Mouse (Mus musculus) lung, postnatal 36 days (tissue): ENCODE measurements around the gene Anxa7.

Experiments
- DNase-seq: peaks from one replicate; pipeline ENCODE4 v3.0.0; 2022; ENCODE audit warnings: mixed read lengths

Gene Anxa7

DNA sequence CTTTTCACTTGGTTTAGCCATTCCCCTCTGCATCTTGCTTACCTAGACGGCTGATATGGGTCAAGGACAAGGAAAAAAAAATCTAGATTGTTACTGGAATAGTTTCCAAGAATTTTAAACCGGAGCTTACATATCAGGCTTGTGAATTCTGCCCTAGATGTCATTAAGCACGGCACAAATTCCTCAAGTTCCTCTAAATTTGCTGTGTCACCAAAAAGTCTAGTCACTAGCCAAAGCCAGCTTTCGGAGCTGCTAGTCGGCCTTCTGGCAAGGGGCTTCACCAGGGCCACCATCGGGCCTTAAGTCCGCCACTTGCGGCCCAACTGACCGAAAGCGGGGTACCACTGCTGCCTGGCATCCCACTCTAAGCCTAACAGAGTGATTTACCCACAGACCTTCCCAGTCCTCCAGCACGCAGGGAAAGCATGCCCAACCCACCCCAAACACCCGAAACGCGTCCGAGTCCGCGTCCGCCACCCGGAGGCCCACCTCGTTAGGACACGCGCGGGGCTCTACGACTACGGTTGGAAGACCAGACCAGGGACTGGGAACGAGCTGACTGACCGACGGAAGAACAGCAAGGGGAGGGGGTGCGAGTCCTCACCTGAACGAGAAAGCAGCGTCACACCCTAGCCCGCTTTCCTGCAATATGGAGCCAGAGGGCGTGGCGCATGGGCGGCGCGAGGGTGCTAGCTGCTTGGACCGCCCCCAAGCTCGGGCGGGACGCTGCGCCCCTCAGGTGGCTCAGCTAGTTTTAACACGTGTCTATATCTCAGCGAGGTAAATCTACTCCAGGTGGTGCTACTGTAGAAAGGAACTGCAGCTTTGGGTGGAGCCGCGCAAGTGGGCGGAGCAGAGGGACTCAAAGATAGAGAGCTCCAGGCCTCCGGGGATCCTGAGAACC lies at the start of gene Anxa7:
Anxa7 (minus strand) TSS at position 843 of the 904 bp plus-strand sequence.
- DNase-seq, result peak; percentile 93

DNA sequence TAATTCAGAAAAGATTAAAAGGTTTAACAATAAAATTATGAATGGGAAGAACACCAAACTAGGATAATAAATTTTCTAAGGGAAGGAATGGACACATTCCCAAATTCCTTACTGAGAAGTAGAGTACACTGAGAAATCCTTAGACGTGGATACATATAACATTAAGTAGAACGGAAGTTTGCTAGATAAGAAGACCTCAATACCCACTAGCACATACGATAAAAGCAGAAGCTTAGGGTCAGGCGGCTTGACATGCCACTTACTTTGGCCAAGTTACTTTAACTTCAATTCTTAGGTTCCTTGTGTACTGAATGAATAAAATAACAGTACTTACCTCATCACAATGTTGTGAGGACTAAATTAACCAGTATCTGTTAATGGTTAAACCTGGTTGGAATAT lies 49.7 kb upstream of the Anxa7 start:
- no peak for DNase-seq

DNA sequence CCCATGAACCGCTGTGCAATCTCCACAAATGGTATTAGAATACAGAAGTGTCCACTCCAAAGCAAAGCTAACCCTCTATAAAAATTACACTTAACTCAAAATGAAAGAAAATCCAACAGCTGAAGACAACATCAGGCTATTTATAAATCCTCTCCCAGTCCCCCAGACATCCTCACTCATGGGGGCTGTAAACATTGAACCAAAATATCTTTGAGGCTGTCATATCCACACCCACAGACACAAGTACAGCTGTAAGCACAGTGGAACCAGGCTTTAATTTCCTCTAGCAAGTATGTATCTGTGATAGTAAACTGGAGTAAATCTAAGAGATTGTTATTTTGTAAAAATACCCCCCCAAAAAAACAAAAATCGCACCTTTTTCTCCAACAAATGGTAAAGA lies 40.2 kb upstream of the Anxa7 start:
- DNase-seq, result no peak

DNA sequence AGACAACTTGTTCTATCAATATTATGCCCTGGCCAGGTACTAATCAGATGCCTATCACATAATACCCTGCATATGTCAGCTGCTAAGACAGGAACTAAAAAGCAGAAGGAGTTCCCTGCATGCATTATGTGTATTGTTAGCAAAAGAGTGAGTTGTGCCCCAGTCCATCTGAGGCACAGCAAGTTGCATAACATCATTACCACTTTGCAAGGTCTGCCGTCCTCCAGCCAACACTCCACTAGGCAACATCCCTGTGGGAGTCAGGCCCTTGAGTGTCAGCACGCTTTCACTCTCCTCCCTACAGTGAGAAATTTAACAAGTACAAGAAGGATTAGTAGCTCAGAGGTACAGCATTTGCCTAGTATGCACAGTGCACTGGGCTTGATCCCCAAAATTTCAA lies 28.5 kb upstream of the Anxa7 start:
- peak; percentile 3 for DNase-seq

DNA sequence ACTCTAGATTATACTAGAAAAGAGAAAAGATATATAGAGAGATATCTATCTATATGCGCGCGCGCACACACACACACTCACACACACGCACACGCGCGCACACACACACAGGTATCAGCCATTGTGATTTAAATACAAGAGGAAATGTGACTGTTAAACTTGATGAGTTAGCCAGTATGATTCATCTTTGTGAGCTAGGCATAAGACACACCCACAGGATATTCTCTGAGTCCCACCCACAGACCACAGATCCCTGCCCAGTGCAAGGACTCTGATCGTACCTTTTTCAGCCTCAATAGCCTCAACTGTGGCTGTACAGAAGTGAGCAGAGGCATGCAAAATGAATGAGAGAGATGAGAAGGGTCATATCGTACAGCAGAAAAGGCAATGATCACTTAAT lies 23.0 kb upstream of the Anxa7 start:
- DNase-seq, result peak; percentile 8

DNA sequence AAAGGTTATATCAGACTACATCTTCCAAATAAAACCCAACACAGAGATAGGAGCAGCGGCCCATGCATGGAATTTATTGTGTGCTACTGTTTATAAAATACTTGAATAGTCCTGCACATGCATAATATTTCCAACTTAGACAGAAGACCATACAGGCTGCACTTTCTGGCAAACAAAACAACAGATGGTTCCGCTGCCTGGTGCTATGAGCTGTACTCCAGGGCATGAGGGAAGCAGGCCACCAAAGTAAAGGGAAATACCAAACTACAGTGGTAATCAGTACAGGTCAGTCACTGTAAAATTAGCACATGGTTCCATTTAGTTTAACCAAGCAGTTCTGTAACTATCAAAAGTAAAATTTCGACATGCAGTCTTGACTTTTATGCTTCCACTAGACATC lies 20.0 kb upstream of the Anxa7 start:
- no peak for DNase-seq

DNA sequence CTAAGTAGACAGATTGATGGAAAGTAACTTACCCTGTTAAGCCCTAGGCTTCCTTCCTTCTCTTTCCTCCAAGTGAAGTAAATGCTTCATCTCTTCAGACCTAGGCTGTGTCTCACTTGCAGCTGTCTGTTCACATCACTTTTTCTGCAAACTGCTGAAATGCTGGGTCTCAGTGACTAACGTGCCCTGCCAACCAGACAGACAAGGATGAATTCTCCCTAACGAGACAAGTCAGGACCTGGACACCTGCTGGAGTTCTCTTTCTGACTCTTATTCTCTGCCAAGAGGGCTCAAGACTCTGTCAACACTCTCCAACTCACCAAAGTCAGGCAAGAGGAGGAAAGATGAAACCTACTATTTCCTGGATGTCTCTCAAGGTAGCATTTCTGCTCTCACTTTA lies 16.7 kb upstream of the Anxa7 start, which contains the start of gene Mss51:
Mss51 (minus strand) TSS at position 299 of the 400 bp plus-strand sequence.
- DNase-seq, result no peak

DNA sequence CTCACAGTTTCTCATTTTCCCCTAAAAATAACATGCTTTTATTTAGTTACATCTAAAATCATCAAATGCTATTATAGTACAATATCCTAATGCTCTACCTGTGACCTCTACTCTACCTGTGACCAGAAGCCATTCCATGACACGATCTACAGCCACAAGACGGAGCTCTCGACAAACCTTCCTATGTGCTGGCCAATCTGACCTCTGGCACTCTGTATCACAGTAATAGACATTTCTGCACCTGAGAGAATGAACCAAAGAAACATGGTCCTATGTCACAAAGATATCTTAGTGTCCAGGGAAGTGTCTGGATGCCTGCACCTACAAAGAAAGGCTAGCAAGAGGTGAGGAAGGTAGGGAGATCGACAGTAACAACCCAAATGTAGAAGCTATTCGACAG lies 6.1 kb upstream of the Anxa7 start:
- DNase-seq, result no peak

DNA sequence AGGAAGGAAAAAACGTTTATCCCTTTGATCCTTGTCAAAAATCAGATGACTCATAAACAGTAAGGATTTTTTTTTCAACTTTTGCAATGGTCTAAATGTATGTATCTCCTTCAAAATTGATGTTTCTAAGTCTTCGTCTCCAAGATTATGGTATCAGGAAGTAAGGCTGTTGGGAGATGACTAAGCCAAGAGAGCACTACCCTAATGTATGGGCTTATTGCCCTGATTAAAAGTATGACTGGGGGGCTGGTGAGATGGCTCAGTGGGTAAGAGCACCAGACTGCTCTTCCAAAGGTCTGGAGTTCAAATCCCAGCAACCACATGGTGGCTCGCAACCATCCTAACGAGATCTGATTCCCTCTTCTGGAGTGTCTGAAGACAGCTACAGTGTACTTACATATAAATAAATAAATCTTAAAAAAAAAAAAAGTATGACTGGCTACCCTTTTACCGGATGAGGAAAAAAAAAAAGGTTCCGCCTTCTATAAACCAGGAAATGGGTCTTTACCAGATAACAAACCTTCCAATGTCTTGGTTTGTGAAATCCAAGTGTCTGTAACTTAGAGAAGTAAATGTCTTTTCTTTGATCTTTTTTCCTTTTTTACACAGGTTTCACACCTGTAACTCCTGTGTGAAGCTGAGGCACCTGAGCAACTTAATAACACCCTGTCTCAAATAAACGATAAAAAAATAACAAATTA lies 2.3 kb upstream of the Anxa7 start:
- no peak for DNase-seq

DNA sequence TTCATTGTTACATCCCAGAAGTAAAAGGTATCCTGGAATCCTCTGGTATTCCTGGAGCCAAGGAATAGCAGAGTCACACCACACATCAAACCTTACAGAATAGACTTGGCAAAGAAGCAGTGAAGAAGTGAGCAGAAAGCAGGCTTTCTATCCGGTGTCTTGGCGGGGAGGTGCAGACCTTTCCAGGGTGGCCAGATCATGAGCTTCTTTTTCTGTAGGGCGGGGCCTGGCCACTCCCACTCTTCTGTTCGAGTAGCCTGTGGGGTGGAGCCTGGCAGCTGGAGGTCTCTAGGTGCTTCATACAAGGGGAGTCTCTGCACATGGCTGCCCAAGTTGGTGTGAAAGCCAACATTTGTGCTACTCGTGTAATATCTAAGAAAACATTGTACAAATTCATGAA lies 1.3 kb upstream of the Anxa7 start:
- DNase-seq, result peak; percentile 62

DNA sequence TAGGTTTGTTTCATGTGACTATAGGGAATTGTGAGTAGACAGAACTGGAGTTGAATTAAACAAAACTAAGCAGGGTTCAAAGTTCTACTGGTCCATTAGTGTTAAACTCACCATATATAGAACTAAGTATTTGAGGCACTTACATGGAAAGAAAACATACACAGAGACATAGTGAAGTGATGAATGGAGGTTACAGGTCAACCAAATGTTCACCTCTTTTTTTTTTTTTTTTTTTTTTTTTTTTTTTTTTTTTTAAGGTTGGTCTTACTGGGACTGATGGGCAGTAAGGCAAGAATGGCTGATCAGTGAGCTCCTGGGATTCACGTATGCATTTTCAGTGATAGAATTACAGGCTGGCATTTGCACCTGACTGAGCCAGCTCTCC lies 254 bp upstream of the Anxa7 start:
- no peak for DNase-seq

DNA sequence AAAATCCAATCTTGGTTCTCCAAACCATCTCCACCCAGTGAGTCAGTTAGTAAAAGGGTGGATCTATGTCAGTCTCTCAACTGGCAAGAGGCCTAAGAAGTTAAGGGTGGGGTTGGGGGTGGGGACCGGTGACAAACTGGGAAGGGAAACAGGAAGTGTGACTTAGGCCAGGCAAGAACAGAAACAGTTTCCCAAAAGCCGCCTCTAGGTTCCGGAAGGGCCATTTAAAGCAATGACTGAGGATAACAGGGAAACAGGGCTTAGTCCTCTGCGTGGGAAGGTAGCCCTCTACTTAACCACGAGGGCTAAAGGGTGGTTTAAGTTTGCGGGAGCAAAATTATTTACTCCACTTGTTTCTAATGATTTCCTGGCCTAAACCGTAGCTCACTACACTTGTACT lies 1.1 kb downstream of the Anxa7 start:
- peak; percentile 78 for DNase-seq

DNA sequence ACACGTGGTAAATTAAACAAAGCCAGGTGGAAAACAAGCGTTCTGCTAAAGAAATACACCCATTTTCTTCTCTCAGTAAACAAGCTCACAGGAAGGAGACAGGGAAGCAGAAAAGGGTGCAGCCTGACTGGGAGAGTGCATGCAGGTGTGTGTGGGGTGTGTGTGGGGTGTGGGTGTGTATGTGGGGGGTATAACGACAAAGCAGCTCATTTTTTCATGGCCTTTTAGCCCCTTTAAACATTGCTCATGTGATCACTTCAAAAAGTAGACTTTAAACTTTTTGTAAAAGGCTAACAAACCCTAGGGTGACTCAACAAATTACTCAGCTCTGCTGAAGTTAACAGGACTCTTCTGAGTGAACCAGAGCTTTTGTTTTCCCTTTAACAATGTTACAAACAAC lies 1.5 kb downstream of the Anxa7 start:
- DNase-seq, result no peak

DNA sequence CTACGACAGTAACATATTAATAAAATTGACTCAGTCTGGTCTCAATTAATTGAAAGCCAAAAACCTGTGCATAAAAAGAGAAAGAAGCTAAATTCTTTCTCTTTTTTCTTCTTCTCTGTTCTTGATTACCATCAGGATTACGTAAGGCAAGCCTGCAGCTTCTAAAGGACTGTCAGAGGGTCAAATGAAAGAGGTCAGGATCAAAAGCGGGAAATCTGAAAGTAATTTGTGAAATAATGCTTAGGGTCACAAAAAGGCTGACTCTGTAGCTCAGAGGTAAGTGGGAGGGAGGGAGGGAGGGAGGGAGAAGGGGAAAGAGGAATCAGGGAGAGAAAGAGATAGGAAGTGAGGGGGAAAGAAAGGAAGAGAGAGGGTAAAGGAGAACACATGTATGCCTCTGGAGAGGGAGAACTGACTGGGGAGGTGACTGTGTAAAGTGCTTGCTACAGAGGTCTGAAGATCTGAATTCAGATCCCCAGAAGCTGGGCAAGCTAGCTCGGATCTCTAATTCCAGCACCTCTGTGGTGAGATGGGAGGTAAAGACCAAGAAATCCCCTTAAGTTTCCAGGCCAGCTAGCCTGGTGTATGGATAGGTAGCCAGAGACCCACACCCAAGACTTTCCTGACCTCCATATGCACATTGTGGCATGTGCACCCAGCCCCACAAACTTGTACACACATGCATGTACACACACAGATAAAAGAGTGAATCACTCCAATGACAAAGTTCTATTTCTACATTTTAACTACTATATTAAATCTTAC lies 2.5 kb downstream of the Anxa7 start:
- DNase-seq, result no peak

DNA sequence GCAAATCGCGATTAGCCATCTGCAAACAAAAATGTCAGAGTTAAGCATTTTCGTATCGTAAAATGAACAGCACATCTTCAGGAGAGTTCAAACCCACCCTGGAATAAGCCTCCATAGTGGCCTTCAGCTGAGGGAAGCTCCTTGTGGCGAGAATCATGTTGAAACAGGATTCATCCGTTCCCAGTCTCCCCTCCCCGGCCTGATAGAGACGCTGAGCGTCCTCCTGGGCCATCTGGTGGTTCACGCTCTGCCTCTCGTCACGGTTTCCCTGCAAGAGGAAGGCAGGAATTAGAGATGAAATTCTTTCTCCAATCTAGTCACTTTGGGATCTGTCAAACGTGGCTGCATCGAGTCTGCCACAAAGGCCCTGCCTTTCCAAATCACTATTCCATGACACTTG lies 19.7 kb downstream of the Anxa7 start:
- no peak for DNase-seq

DNA sequence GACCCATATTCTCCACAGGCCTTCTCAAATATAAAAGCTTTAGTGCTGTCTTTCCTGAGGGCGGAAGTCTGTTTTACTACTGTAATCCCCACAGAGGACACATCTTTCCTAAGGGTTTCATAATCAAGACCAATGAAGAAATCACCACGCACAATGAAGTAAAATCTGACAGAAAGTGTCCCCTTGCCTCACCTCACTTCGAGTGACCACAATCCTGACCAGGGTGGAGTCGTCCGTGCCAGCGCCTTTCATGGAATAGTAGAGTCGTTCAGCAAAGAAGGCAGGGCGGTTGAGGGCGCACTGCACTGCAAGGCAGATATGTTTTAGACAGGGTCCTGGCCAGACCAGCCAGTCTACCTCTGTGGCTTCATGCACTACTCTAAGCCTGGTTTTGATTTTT lies 21.6 kb downstream of the Anxa7 start:
- peak; percentile 10 for DNase-seq

DNA sequence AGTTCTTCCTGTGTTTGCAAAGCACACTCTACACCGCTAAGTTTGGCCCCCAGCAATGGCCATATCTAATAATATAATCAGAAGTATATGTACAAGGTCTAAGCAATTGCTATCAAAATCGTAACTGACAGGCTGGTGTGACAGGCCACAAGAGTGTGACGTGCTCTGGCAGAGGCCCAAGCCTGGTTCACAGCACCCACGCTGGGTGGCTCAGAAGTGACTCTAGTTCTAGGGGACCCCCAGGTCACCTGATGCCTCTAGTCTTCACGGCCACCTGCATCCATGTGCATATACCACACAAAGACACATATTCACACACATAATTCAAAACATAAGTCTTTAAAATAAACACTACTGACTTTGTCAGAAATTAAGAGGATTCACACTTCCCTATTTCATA lies 27.0 kb downstream of the Anxa7 start:
- no peak for DNase-seq

DNA sequence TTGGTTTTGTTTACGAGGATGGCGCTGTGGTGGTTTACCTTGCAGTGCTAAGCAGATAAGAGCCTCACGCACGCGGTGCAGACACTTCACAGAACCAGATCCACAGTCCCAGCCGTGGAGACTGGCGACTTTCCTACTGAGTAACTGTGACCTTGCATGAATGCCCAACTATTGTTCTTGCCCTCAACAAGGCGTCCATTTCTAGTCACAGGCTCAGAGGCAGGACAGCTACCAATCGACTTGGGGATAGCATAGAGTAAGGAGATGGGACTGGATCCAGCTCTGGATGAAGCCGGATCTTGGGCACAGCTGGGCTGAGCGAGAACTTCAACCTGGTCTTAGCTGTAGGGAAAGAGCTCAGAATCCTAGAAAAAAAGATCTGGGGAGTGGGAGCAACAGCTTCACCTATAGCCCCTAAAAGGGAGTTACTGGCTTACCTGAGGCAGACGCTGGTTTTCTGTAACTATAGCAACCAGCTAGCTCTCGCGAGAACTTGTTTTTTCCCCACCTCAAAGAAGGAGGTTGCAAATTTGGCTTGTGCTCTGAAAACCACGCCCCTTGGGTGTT lies 28.1 kb downstream of the Anxa7 start, which contains the start of gene Cfap70:
Cfap70 (minus strand) TSS at position 462 of the 567 bp plus-strand sequence.
- peak; percentile 83 for DNase-seq

DNA sequence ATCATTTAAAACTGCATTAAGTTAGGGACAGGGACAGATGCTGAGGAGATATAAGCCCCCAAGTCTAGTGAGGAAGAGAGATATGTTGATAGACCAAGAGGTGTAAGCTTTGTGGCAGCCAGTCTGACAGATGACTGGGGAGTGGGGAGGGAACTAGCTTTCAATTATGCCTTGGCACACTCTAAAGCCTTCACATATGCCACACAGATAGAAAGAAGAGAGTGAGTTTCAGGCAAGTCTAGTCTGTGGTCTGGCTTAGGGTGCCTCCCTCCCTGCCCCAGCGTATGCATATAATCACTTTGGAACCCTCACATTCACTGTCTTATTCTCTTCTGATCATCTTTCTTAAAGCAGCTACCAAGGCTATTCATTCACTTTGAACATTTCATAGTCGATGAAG lies 28.6 kb downstream of the Anxa7 start:
- no peak for DNase-seq

DNA sequence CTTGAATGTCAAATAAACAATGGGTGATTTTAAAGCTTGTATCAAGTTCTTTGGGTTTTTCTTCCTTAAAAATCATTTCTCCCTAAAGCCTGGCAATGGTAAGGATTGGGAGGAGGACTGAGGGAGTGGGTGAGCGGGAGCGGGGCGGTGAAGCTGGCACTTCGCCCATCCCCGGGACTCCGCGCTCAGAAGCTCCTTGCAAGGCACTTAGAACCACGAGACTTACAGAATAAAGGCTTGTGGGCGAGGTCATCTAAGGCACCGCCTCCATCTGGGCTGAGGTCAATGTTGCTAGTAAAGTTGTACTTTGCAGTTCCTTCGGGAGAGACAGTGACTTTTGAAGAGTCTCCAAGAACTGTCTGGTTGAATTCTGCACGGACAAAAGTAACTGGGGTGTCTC lies 32.7 kb downstream of the Anxa7 start:
- DNase-seq, result peak; percentile 18

DNA sequence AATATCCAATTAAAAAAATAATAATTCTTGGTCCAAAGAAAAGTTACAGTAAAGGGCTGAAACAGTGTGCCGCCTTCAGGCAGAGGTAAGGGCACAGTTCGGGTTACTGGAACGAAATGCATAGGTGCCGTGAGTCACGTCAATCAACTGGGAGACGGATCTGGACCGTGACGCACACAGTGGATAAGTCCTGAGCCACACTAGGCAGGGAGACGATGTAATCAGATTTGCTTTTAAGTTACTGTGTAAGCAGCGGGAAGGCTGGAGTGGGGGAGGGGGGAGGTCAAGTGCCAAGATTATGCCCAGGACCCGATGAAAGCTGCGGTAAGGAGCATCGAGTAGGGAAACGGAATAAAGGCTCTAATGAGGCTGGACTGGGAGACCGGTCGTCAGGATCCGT lies 37.7 kb downstream of the Anxa7 start:
- DNase-seq, result no peak

DNA sequence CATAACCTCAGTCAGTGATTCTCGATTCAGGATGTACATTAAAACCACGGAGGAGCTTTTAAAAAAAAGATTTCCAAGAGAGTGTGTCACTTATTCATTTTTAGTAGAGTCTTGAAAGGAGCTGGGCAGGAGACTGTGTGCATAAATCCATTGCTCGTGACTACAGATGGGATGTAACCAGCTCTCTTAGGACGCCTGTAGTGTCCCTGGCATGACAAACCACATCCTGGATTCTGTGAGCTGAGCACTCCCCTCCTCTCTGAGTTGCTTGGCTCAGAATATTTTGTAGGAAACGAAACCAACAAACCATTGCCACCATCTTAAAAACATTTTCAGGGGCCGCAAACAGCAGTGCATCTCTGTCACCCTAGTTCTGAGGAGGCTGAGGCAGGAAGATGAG lies 43.0 kb downstream of the Anxa7 start:
- DNase-seq, result no peak

DNA sequence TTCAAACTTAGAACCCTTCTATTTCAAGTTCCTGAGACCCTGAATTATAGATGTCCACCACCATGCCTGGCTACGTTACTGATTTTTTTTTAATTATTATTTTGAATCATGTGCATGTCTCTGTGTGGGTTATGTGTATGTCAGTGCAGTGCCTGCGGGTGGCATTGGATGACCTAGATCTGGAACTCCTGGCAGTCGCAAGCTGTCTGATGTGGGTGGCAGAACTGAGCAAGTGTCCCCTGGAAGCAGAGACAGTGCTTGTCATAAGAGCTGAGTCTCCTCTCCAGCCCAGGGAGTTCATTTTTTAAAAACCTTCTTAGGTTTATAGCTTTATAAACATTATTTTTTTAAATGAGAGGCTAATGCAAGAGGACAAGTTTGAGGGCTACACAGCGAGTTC lies 47.5 kb downstream of the Anxa7 start:
- DNase-seq, result no peak
